Mouse (Mus musculus) CH12.LX (cell line): ENCODE data around the gene Gpr155. TPM values are rescaled to one million over a fixed set of nuclear protein-coding genes. Genes with fewer than 3 reads are reported as not detected.

Experiments used
- DNase-seq: peaks from one replicate; pipeline ENCODE4 v3.0.0-alpha.2; 2013; ENCODE audit errors: extremely low read depth
- H3K27ac ChIP-seq: 2 replicates; pipeline ENCODE4 v1.5.1; 2012; ENCODE audit warnings: low read depth, mild to moderate bottlenecking, control low read depth, moderate library complexity; ENCODE audit not compliant: insufficient read depth
- H3K27me3 ChIP-seq: replicated peaks from 2 replicates; pipeline ENCODE3; 2012; ENCODE audit warnings: inconsistent platforms
- H3K36me3 ChIP-seq, 2 experiments: replicated peaks in 1 of 2; 2 replicates each; pipeline versions ENCODE3 to v1.6.1; 2012; ENCODE audit warnings: inconsistent platforms in 1 of 2, low read length in 1 of 2, mild to moderate bottlenecking in 1 of 2, mixed read lengths in 1 of 2, moderate library complexity in 1 of 2; ENCODE audit not compliant: control insufficient read depth in 1 of 2, insufficient read depth in 1 of 2
- H3K4me1 ChIP-seq, 2 experiments: 2 replicates each; pipeline ENCODE4 v1.6.1; 2012; ENCODE audit warnings: inconsistent platforms in 1 of 2, moderate library complexity in 1 of 2; ENCODE audit not compliant: insufficient read depth in 2 of 2, control insufficient read depth in 1 of 2
- H3K4me2 ChIP-seq: 2 replicates; pipeline ENCODE4 v1.6.1; 2012; ENCODE audit warnings: low read depth, mild to moderate bottlenecking, control low read depth; ENCODE audit not compliant: poor library complexity, insufficient read depth, severe bottlenecking
- H3K4me3 ChIP-seq, 3 experiments: fragments of 150-350 bp in 1 of 3; sonication (generic) in 1 of 3; replicated peaks in 1 of 3; 2 replicates each; pipeline versions ENCODE3 to v1.5.1; 2011 to 2012; ENCODE audit warnings: low read depth in 2 of 3, low read length in 2 of 3, mild to moderate bottlenecking in 2 of 3, moderate library complexity in 2 of 3, control low read depth in 1 of 3, improper control_type of control experiment in 1 of 3, inconsistent platforms in 1 of 3, mixed read lengths in 1 of 3; ENCODE audit not compliant: poor library complexity in 1 of 3
- H3K79me2 ChIP-seq: replicated peaks from 2 replicates; pipeline ENCODE4 v1.6.1; 2012; ENCODE audit warnings: mild to moderate bottlenecking, moderate library complexity; ENCODE audit not compliant: control insufficient read depth, poor library complexity, insufficient read depth, severe bottlenecking; ENCODE audit errors: extremely low read depth
- H3K9ac ChIP-seq: 2 replicates; pipeline ENCODE4 v1.6.1; 2012; ENCODE audit warnings: low read depth, mild to moderate bottlenecking, control low read depth, moderate library complexity; ENCODE audit not compliant: insufficient read depth
- H3K9me3 ChIP-seq: replicated peaks from 2 replicates; pipeline ENCODE3; 2012; ENCODE audit warnings: low read length, inconsistent platforms, mixed read lengths
- BHLHE40 ChIP-seq: IDR thresholded peaks from 2 replicates; pipeline ENCODE4 v1.6.1; 2011; ENCODE audit warnings: mild to moderate bottlenecking, low read depth, low read length, improper control_type of control experiment
- CTCF ChIP-seq, 2 experiments: IDR thresholded peaks in 1 of 2; conservative IDR thresholded peaks in 1 of 2; 2 replicates each; pipeline ENCODE4 v1.5.1; 2011 to 2012; ENCODE audit warnings: low read depth in 2 of 2, low read length in 2 of 2, improper control_type of control experiment in 1 of 2, inconsistent platforms in 1 of 2, mild to moderate bottlenecking in 1 of 2, moderate library complexity in 1 of 2
- E2F4 ChIP-seq: IDR thresholded peaks from 2 replicates; pipeline ENCODE4 v1.6.1; 2011; ENCODE audit warnings: low read depth, low read length, improper control_type of control experiment; ENCODE audit not compliant: insufficient replicate concordance
- ELF1 ChIP-seq: IDR thresholded peaks from 2 replicates; pipeline ENCODE4 v1.6.1; 2014; ENCODE audit warnings: low read depth, mild to moderate bottlenecking, inconsistent platforms, low read length, improper control_type of control experiment
- EP300 ChIP-seq: IDR thresholded peaks from 2 replicates; pipeline ENCODE4 v1.6.1; 2011; ENCODE audit warnings: low read length, improper control_type of control experiment
- ETS1 ChIP-seq: conservative IDR thresholded peaks from 2 replicates; pipeline ENCODE4 v1.6.1; 2012; ENCODE audit warnings: low read depth, mild to moderate bottlenecking, inconsistent platforms, low read length, improper control_type of control experiment, moderate library complexity
- IRF4 ChIP-seq: IDR thresholded peaks from 2 replicates; pipeline ENCODE4 v1.6.1; 2014; ENCODE audit warnings: low read depth, mild to moderate bottlenecking, inconsistent platforms, low read length, improper control_type of control experiment
- JUN ChIP-seq: IDR thresholded peaks from 2 replicates; pipeline ENCODE4 v1.6.1; 2011; ENCODE audit warnings: low read depth, mild to moderate bottlenecking, low read length, improper control_type of control experiment, moderate library complexity; ENCODE audit not compliant: insufficient read depth
- JUND ChIP-seq: conservative IDR thresholded peaks from 2 replicates; pipeline ENCODE4 v1.6.1; 2011; ENCODE audit warnings: low read depth, low read length, improper control_type of control experiment
- KAT2A ChIP-seq: IDR thresholded peaks from 2 replicates; pipeline ENCODE4 v1.6.1; 2012; ENCODE audit warnings: low read length, improper control_type of control experiment, inconsistent platforms; ENCODE audit not compliant: insufficient replicate concordance
- MAFK ChIP-seq: IDR thresholded peaks from 2 replicates; pipeline ENCODE4 v1.6.1; 2011; ENCODE audit warnings: low read length, improper control_type of control experiment; ENCODE audit not compliant: insufficient replicate concordance
- MEF2A ChIP-seq: IDR thresholded peaks from 2 replicates; pipeline ENCODE4 v1.6.1; 2014; ENCODE audit warnings: low read depth, mild to moderate bottlenecking, inconsistent platforms, low read length, improper control_type of control experiment, borderline replicate concordance
- MYC ChIP-seq: IDR thresholded peaks from 2 replicates; pipeline ENCODE4 v1.6.1; 2011; ENCODE audit warnings: low read depth, mild to moderate bottlenecking, improper control_type of control experiment, low read length
- NELFE ChIP-seq: IDR thresholded peaks from 2 replicates; pipeline ENCODE4 v1.6.1; 2011; ENCODE audit warnings: low read depth, low read length, improper control_type of control experiment
- NRF1 ChIP-seq: IDR thresholded peaks from 2 replicates; pipeline ENCODE4 v1.6.1; 2014; ENCODE audit warnings: low read depth, mild to moderate bottlenecking, inconsistent platforms, low read length, improper control_type of control experiment, moderate library complexity
- RAD21 ChIP-seq: IDR thresholded peaks from 2 replicates; pipeline ENCODE4 v1.6.1; 2011; ENCODE audit warnings: low read depth, mild to moderate bottlenecking, low read length, improper control_type of control experiment, moderate library complexity
- RCOR1 ChIP-seq: conservative IDR thresholded peaks from 2 replicates; pipeline ENCODE4 v1.6.1; 2012; ENCODE audit warnings: low read depth, mild to moderate bottlenecking, inconsistent platforms, low read length, improper control_type of control experiment
- SMC3 ChIP-seq: IDR thresholded peaks from 2 replicates; pipeline ENCODE4 v1.6.1; 2011; ENCODE audit warnings: low read depth, low read length, improper control_type of control experiment
- TCF12 ChIP-seq: IDR thresholded peaks from 2 replicates; pipeline ENCODE4 v1.6.1; 2014; ENCODE audit warnings: low read depth, mild to moderate bottlenecking, inconsistent platforms, low read length, improper control_type of control experiment
- UBTF ChIP-seq: IDR thresholded peaks from 2 replicates; pipeline ENCODE4 v1.6.1; 2012; ENCODE audit warnings: low read depth, mild to moderate bottlenecking, inconsistent platforms, low read length, improper control_type of control experiment, moderate library complexity
- USF2 ChIP-seq: conservative IDR thresholded peaks from 2 replicates; pipeline ENCODE4 v1.6.1; 2011; ENCODE audit warnings: low read depth, low read length, improper control_type of control experiment
- ZKSCAN1 ChIP-seq: IDR thresholded peaks from 2 replicates; pipeline ENCODE4 v1.6.1; 2012; ENCODE audit warnings: low read depth, inconsistent platforms, low read length, improper control_type of control experiment, borderline replicate concordance
- ZNF384 ChIP-seq: IDR thresholded peaks from 2 replicates; pipeline ENCODE4 v1.6.1; 2012; ENCODE audit warnings: low read depth, low read length, improper control_type of control experiment, inconsistent platforms
- dilution Hi-C: fragments of 300-500 bp; cut with MboI; formaldehyde crosslinking; loops from 2 replicates; pipeline ENCODE4 v1.14.3; 2020; ENCODE audit warnings: low sequenced_read_pairs; ENCODE audit not compliant: extremely low pct_unique_long_range_greater_than_20kb, extremely low pct_ligation_motif_present
- in situ Hi-C: fragments of 300-500 bp; cut with MboI; formaldehyde crosslinking; loops from 3 replicates; pipeline ENCODE4 v1.14.3; 2019; ENCODE audit warnings: low sequenced_read_pairs, low pct_ligation_motif_present, low pct_unique_long_range_greater_than_20kb, mixed read lengths
- polyA plus RNA-seq: library from polyadenylated mRNA; unstranded; fragments of >175 nt; gene quantifications from 2 replicates; pipeline ENCODE4 v1.2.1, GENCODE M21; 2012; ENCODE audit warnings: low read depth; ENCODE audit not compliant: insufficient read length
- total RNA-seq, 2 experiments: library from RNA; depleted of rRNA; stranded (reverse); fragments of 300-350 nt in 1 of 2; fragments of >200 nt in 1 of 2; gene quantifications; 2 replicates each; pipeline ENCODE4 v1.2.3; 2012 to 2014

Gene Gpr155
- total and polyA plus RNA-seq, 3 experiments: 3.0 to 5.7 (median 3.2) TPM

DNA sequence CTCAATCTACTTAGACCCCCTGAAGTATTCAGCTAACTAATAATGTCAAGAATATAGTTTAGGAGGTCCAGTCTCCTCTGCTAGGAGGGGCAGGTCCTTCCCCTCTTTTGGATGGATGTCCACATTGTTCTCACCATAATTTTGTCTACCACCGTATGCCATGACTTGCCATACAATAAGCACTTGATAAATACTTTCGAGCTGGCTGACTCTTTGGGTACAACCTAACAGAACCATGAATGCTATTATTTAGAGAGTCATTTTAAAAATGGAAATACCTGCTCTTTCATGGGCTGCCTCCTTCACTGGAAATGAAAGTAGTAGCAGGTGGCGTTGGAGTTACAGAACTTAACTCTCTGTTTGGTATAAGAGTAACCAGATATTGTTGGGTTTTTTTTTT is 3.6 kb upstream of the Gpr155 start:
- dilution Hi-C loops: no loop called here
- TF ChIP-seq NRF1: no peak
- peak; percentile 43; the same call in 1 of the 2 replicates for TF ChIP-seq ZNF384
- TF ChIP-seq E2F4: no peak
- no peak for TF ChIP-seq NELFE
- no peak for TF ChIP-seq ZKSCAN1
- H3K79me2 ChIP-seq: no peaks in the 10 kb centered on the region; the same call in 1 of the 2 replicates
- no peak for DNase-seq
- no peak overlapping the region for H3K27ac ChIP-seq
- H3K9me3 ChIP-seq: no peaks in the 10 kb centered on the region
- no peak overlapping the region for H3K4me3 ChIP-seq
- in situ Hi-C loops: no loop called here
- H3K4me1 ChIP-seq: peaks cover 5 to 36% of the 10 kb centered on the region in 2 experiments; a peak in 3 of 4 replicates
- H3K4me2 ChIP-seq: no peak overlapping the region
- H3K27me3 ChIP-seq: no peaks in the 10 kb centered on the region
- no peak overlapping the region; the same call in 1 of the 2 replicates for H3K9ac ChIP-seq
- peaks cover 0 to 22% of the 10 kb centered on the region in 2 experiments for H3K36me3 ChIP-seq

- dilution Hi-C loops (no loop called here), in situ Hi-C loops (no loop called here)
- peaks cover 5 to 40% of the 10 kb centered on the region in 2 experiments; a peak in 3 of 4 replicates for H3K4me1 ChIP-seq
- H3K27me3 ChIP-seq: no peaks in the 10 kb centered on the region
- H3K4me3 ChIP-seq: peak overlapping the region in 2 of 3 experiments; percentile 28 to 82
- DNase-seq: no peak
- no peak for TF ChIP-seq CTCF (conservative IDR thresholded peaks at IDR 0.05 in 1 of 2, IDR thresholded peaks at IDR 0.05 in 1 of 2; ENCODE audit: low read depth in 2 of 2, low read length in 2 of 2)
- TF ChIP-seq IRF4: no peak
- TF ChIP-seq UBTF: no peak
- no peak for TF ChIP-seq RCOR1
- TF ChIP-seq USF2: no peak
- no peak for TF ChIP-seq NELFE
- no peak for TF ChIP-seq ETS1
- TF ChIP-seq JUND: no peak
- no peak for TF ChIP-seq ELF1
- TF ChIP-seq E2F4: no peak
- no peak for TF ChIP-seq RAD21
- TF ChIP-seq KAT2A: no peak
- no peak for TF ChIP-seq MEF2A
- TF ChIP-seq SMC3: no peak
- no peak for TF ChIP-seq MAFK
- TF ChIP-seq BHLHE40: no peak
- TF ChIP-seq TCF12: no peak
- TF ChIP-seq EP300: no peak
- TF ChIP-seq MYC: no peak
- no peak for TF ChIP-seq JUN
- no peaks in the 10 kb centered on the region; the same call in 1 of the 2 replicates for H3K79me2 ChIP-seq
- no peak overlapping the region for H3K27ac ChIP-seq
- peaks cover 0 to 17% of the 10 kb centered on the region in 2 experiments for H3K36me3 ChIP-seq
- H3K9me3 ChIP-seq: no peaks in the 10 kb centered on the region
- H3K4me2 ChIP-seq: peak overlapping the region; percentile 79
- peak overlapping the region; percentile 63 for H3K9ac ChIP-seq
Measured at GRCm38 (mm10) chr2:73387806-73388205, 1.4 kb upstream of the Gpr155 start.
